Mouse (Mus musculus): ENCODE measurements around the gene Fam118a. TPM values are rescaled to one million over a fixed set of nuclear protein-coding genes. Genes with fewer than 3 reads are reported as not detected.

Fam118a gene
- total and polyA plus RNA-seq, 2 experiments, result 1.3 to 3.0 TPM

- H3K79me2 ChIP-seq (ENCODE audit: control insufficient read depth, insufficient read depth, low read length), result no peaks in the 10 kb centered on the region
- no peak overlapping the region for H3K4me3 ChIP-seq (ENCODE audit: insufficient read depth, low read depth, low read length)
- H3K4me1 ChIP-seq (ENCODE audit: control insufficient read depth, insufficient read depth, low read length), result no peaks in the 10 kb centered on the region
- TF ChIP-seq POLR2A (IDR thresholded peaks at IDR 0.05; ENCODE audit: extremely low read depth, insufficient read depth, low read length) (no peak), CTCF (IDR thresholded peaks at IDR 0.05; ENCODE audit: low read depth, low read length) (no peak)
- H3K27me3 ChIP-seq (ENCODE audit: control insufficient read depth, insufficient read depth, low read length), result no peaks in the 10 kb centered on the region
- H3K9ac ChIP-seq (ENCODE audit: low read depth, low read length), result no peak overlapping the region
- DNase-seq (ENCODE audit: extremely low read depth, low read depth, low spot score), result peak; percentile 36
- H3K36me3 ChIP-seq (ENCODE audit: control insufficient read depth, insufficient read depth, low read length), result no peaks in the 10 kb centered on the region
- no peak overlapping the region for H3K27ac ChIP-seq (replicated peaks; ENCODE audit: insufficient read depth, low read depth, low read length)
- WGBS, result 55% methylated on average over 6 of the region's 6 CpGs
Observed at GRCm38 (mm10) chr15:84994498-84994897, 34.2 kb upstream of the Fam118a start.

- Histone ChIP-seq H3K27ac (replicated peaks; ENCODE audit: insufficient read depth, low read depth, low read length) (0 out of 2 replicates have a peak overlapping the region, but pooled peaks have one; percentile 7), H3K4me3 (ENCODE audit: insufficient read depth, low read depth, low read length) (no peak overlapping the region), H3K4me1 (ENCODE audit: control insufficient read depth, insufficient read depth, low read length) (no peaks in the 10 kb centered on the region), H3K27me3 (ENCODE audit: control insufficient read depth, insufficient read depth, low read length) (no peaks in the 10 kb centered on the region), H3K9ac (ENCODE audit: low read depth, low read length) (no peak overlapping the region), H3K79me2 (ENCODE audit: control insufficient read depth, insufficient read depth, low read length) (no peaks in the 10 kb centered on the region), H3K36me3 (ENCODE audit: control insufficient read depth, insufficient read depth, low read length) (no peaks in the 10 kb centered on the region)
- 66% methylated on average over 6 of the region's 6 CpGs for WGBS
- no peak for TF ChIP-seq CTCF (IDR thresholded peaks at IDR 0.05; ENCODE audit: low read depth, low read length)
- TF ChIP-seq POLR2A (IDR thresholded peaks at IDR 0.05; ENCODE audit: extremely low read depth, insufficient read depth, low read length), result no peak
- DNase-seq (ENCODE audit: extremely low read depth, low read depth, low spot score), result peak; percentile 25
Observed at GRCm38 (mm10) chr15:84995041-84995440, 33.7 kb upstream of the Fam118a start.

GRCm38 (mm10) chr15:84995967-84996366, 32.8 kb upstream of the Fam118a start:
- no peaks in the 10 kb centered on the region for H3K36me3 ChIP-seq (ENCODE audit: control insufficient read depth, insufficient read depth, low read length)
- TF ChIP-seq CTCF (IDR thresholded peaks at IDR 0.05; ENCODE audit: low read depth, low read length) (peak; percentile 87), POLR2A (IDR thresholded peaks at IDR 0.05; ENCODE audit: extremely low read depth, insufficient read depth, low read length) (no peak)
- H3K9ac ChIP-seq (ENCODE audit: low read depth, low read length), result no peak overlapping the region
- peak; percentile 49 for DNase-seq (ENCODE audit: extremely low read depth, low read depth, low spot score)
- no peaks in the 10 kb centered on the region for H3K27me3 ChIP-seq (ENCODE audit: control insufficient read depth, insufficient read depth, low read length)
- H3K27ac ChIP-seq (replicated peaks; ENCODE audit: insufficient read depth, low read depth, low read length), result no peak overlapping the region
- no peaks in the 10 kb centered on the region for H3K79me2 ChIP-seq (ENCODE audit: control insufficient read depth, insufficient read depth, low read length)
- H3K4me1 ChIP-seq (ENCODE audit: control insufficient read depth, insufficient read depth, low read length), result no peaks in the 10 kb centered on the region
- H3K4me3 ChIP-seq (ENCODE audit: insufficient read depth, low read depth, low read length), result no peak overlapping the region
- 0% methylated on average over 1 of the region's 1 CpGs for WGBS

- Histone ChIP-seq H3K9ac (ENCODE audit: low read depth, low read length) (no peak overlapping the region), H3K27me3 (ENCODE audit: control insufficient read depth, insufficient read depth, low read length) (no peaks in the 10 kb centered on the region), H3K36me3 (ENCODE audit: control insufficient read depth, insufficient read depth, low read length) (no peaks in the 10 kb centered on the region), H3K79me2 (ENCODE audit: control insufficient read depth, insufficient read depth, low read length) (no peaks in the 10 kb centered on the region), H3K27ac (replicated peaks; ENCODE audit: insufficient read depth, low read depth, low read length) (no peak overlapping the region), H3K4me1 (ENCODE audit: control insufficient read depth, insufficient read depth, low read length) (no peaks in the 10 kb centered on the region), H3K4me3 (ENCODE audit: insufficient read depth, low read depth, low read length) (no peak overlapping the region)
- WGBS, result 55% methylated on average over 14 of the region's 14 CpGs
- TF ChIP-seq POLR2A (IDR thresholded peaks at IDR 0.05; ENCODE audit: extremely low read depth, insufficient read depth, low read length), result no peak
- TF ChIP-seq CTCF (IDR thresholded peaks at IDR 0.05; ENCODE audit: low read depth, low read length), result no peak
- DNase-seq (ENCODE audit: extremely low read depth, low read depth, low spot score), result no peak
Observed at GRCm38 (mm10) chr15:84997768-84998454, 30.8 kb upstream of the Fam118a start.

GRCm38 (mm10) chr15:84999911-85000310, 28.8 kb upstream of the Fam118a start:
- TF ChIP-seq CTCF (IDR thresholded peaks at IDR 0.05; ENCODE audit: low read depth, low read length), result no peak
- TF ChIP-seq POLR2A (IDR thresholded peaks at IDR 0.05; ENCODE audit: extremely low read depth, insufficient read depth, low read length), result no peak
- Histone ChIP-seq H3K36me3 (ENCODE audit: control insufficient read depth, insufficient read depth, low read length) (no peaks in the 10 kb centered on the region), H3K4me3 (ENCODE audit: insufficient read depth, low read depth, low read length) (no peak overlapping the region), H3K27me3 (ENCODE audit: control insufficient read depth, insufficient read depth, low read length) (no peaks in the 10 kb centered on the region), H3K79me2 (ENCODE audit: control insufficient read depth, insufficient read depth, low read length) (no peaks in the 10 kb centered on the region), H3K27ac (replicated peaks; ENCODE audit: insufficient read depth, low read depth, low read length) (no peak overlapping the region), H3K4me1 (ENCODE audit: control insufficient read depth, insufficient read depth, low read length) (no peaks in the 10 kb centered on the region), H3K9ac (ENCODE audit: low read depth, low read length) (no peak overlapping the region)
- no peak for DNase-seq (ENCODE audit: extremely low read depth, low read depth, low spot score)
- 81% methylated on average over 7 of the region's 7 CpGs for WGBS

Measured in liver, adult 2 months (tissue).